Mouse (Mus musculus): ENCODE measurements around the gene Mdp1. TPM values are rescaled to one million over a fixed set of nuclear protein-coding genes. Genes with fewer than 3 reads are reported as not detected.
A peak's percentile ranks its signal among the peaks of the same experiment; 100 is the strongest.

Mdp1 gene
- polyA plus RNA-seq, 1 experiment from 2014 or later, result 27.5 TPM

GRCm38 (mm10) chr14:55671833-55672740 lies 11.8 kb upstream of the Mdp1 start, which contains the start of the genes Gmpr2 and Nedd8:
Gene Gmpr2, plus strand, starts transcription at chr14:55671941.
Gene Nedd8, minus strand, starts transcription at chr14:55672124.
- under 1% methylated on average over 38 of the region's 38 CpGs for WGBS (ENCODE audit: insufficient replicate concordance)
- H3K27me3 ChIP-seq (replicated peaks), result no peaks in the 10 kb centered on the region
- peaks cover 39% of the 10 kb centered on the region for H3K36me3 ChIP-seq
- peak within 1 kb of the TSS; percentile 83 for H3K4me2 ChIP-seq
- peak within 1 kb of the TSS; percentile 85 for H3K9ac ChIP-seq
- peak within 1 kb of the TSS; percentile 85 for H3K4me3 ChIP-seq
- H3K27ac ChIP-seq, result peak within 1 kb of the TSS; percentile 90
- peak; percentile 98 for ATAC-seq
- no peaks in the 10 kb centered on the region for H3K9me3 ChIP-seq (replicated peaks)
- peaks cover 38% of the 10 kb centered on the region for H3K4me1 ChIP-seq

- ATAC-seq, result peak; percentile 19
- peaks cover 38% of the 10 kb centered on the region for H3K4me1 ChIP-seq
- WGBS (ENCODE audit: insufficient replicate concordance), result 1% methylated on average over 12 of the region's 12 CpGs
These were observed 11.2 kb upstream of the Mdp1 start for GRCm38 (mm10) chr14:55671486-55671832.

GRCm38 (mm10) chr14:55660636-55661035 lies 328 bp upstream of the Mdp1 start:
- Histone ChIP-seq H3K4me3 (peak overlapping the region; percentile 69), H3K4me2 (peak overlapping the region; percentile 68), H3K9ac (peak overlapping the region; percentile 75; the same call in 1 of the 2 replicates), H3K4me1 (peaks cover 23% of the 10 kb centered on the region), H3K9me3 (replicated peaks) (no peaks in the 10 kb centered on the region), H3K27me3 (replicated peaks) (no peaks in the 10 kb centered on the region), H3K27ac (peak overlapping the region; percentile 70; the same call in 1 of the 2 replicates), H3K36me3 (peaks cover 45% of the 10 kb centered on the region)
- no peak for ATAC-seq
- 52% methylated on average over 2 of the region's 2 CpGs for WGBS (ENCODE audit: insufficient replicate concordance)

More at GRCm38 (mm10) chr14:55671486-55671832, 11.2 kb upstream of the Mdp1 start:
- Histone ChIP-seq H3K9ac (peak overlapping the region; percentile 85), H3K27me3 (replicated peaks) (no peaks in the 10 kb centered on the region), H3K4me2 (peak overlapping the region; percentile 83), H3K4me3 (peak overlapping the region; percentile 85), H3K27ac (peak overlapping the region; percentile 90), H3K9me3 (replicated peaks) (no peaks in the 10 kb centered on the region), H3K36me3 (peaks cover 37% of the 10 kb centered on the region)

- H3K4me2 ChIP-seq, result no peak overlapping the region
- peaks cover 23% of the 10 kb centered on the region for H3K4me1 ChIP-seq
- H3K4me3 ChIP-seq, result no peak overlapping the region
- WGBS (ENCODE audit: insufficient replicate concordance), result 88% methylated on average over 5 of the region's 5 CpGs
- H3K9me3 ChIP-seq (replicated peaks), result no peaks in the 10 kb centered on the region
- H3K36me3 ChIP-seq, result peaks cover 33% of the 10 kb centered on the region
- H3K9ac ChIP-seq, result no peak overlapping the region
- no peak overlapping the region for H3K27ac ChIP-seq
- ATAC-seq, result no peak
- H3K27me3 ChIP-seq (replicated peaks), result no peaks in the 10 kb centered on the region
These were observed 2.3 kb downstream of the Mdp1 start for GRCm38 (mm10) chr14:55658011-55658410.

- Histone ChIP-seq H3K27ac (no peak overlapping the region), H3K9me3 (replicated peaks) (no peaks in the 10 kb centered on the region), H3K4me1 (peaks cover 23% of the 10 kb centered on the region), H3K27me3 (replicated peaks) (no peaks in the 10 kb centered on the region; the same call in 1 of the 2 replicates), H3K4me3 (no peak overlapping the region), H3K36me3 (peaks cover 24% of the 10 kb centered on the region), H3K4me2 (no peak overlapping the region), H3K9ac (no peak overlapping the region)
- 72% methylated on average over 3 of the region's 3 CpGs for WGBS (ENCODE audit: insufficient replicate concordance)
- no peak for ATAC-seq
These were observed 3.4 kb downstream of the Mdp1 start for GRCm38 (mm10) chr14:55656935-55657334.

GRCm38 (mm10) chr14:55651528-55651927 lies 8.8 kb downstream of the Mdp1 start:
- Histone ChIP-seq H3K36me3 (peaks cover 8% of the 10 kb centered on the region), H3K9me3 (replicated peaks) (no peaks in the 10 kb centered on the region), H3K9ac (no peak overlapping the region), H3K27me3 (replicated peaks) (no peaks in the 10 kb centered on the region; the same call in none of the 2 replicates), H3K4me1 (peaks cover 2% of the 10 kb centered on the region), H3K27ac (no peak overlapping the region), H3K4me2 (no peak overlapping the region), H3K4me3 (no peak overlapping the region)
- ATAC-seq, result no peak
- 77% methylated on average over 7 of the region's 7 CpGs for WGBS (ENCODE audit: insufficient replicate concordance)

- Histone ChIP-seq H3K9me3 (replicated peaks) (no peaks in the 10 kb centered on the region), H3K27ac (no peak within 1 kb of the TSS), H3K4me2 (no peak within 1 kb of the TSS), H3K4me3 (no peak within 1 kb of the TSS), H3K27me3 (replicated peaks) (no peaks in the 10 kb centered on the region; the same call in none of the 2 replicates), H3K36me3 (peaks cover 17% of the 10 kb centered on the region), H3K4me1 (peaks cover 17% of the 10 kb centered on the region), H3K9ac (no peak within 1 kb of the TSS)
- WGBS (ENCODE audit: insufficient replicate concordance), result 76% methylated on average over 2 of the region's 2 CpGs
- no peak for ATAC-seq
These were observed 10.4 kb downstream of the Mdp1 start, which contains the start of gene Tssk4 for GRCm38 (mm10) chr14:55649884-55650283. Gene Tssk4, plus strand, starts transcription at chr14:55650184.

GRCm38 (mm10) chr14:55644261-55644888 lies 15.9 kb downstream of the Mdp1 start:
- Histone ChIP-seq H3K4me1 (peaks cover 42% of the 10 kb centered on the region), H3K4me3 (peak overlapping the region; percentile 94), H3K9me3 (replicated peaks) (no peaks in the 10 kb centered on the region), H3K27ac (peak overlapping the region; percentile 91), H3K4me2 (peak overlapping the region; percentile 94), H3K36me3 (peaks cover 42% of the 10 kb centered on the region), H3K27me3 (replicated peaks) (no peaks in the 10 kb centered on the region), H3K9ac (peak overlapping the region; percentile 89)
- WGBS (ENCODE audit: insufficient replicate concordance), result 22% methylated on average over 17 of the region's 17 CpGs
- no peak for ATAC-seq

- peak within 1 kb of the TSS; percentile 94 for H3K4me3 ChIP-seq
- WGBS (ENCODE audit: insufficient replicate concordance), result under 1% methylated on average over 89 of the region's 89 CpGs
These were observed 17.0 kb downstream of the Mdp1 start, which contains the start of gene Tm9sf1 for GRCm38 (mm10) chr14:55643060-55643907. Gene Tm9sf1, minus strand, starts transcription at chr14:55643806.

GRCm38 (mm10) chr14:55642679-55643059 lies 17.6 kb downstream of the Mdp1 start:
- H3K4me1 ChIP-seq, result peaks cover 42% of the 10 kb centered on the region
- H3K9ac ChIP-seq, result peak overlapping the region; percentile 89
- no peaks in the 10 kb centered on the region for H3K27me3 ChIP-seq (replicated peaks)
- peaks cover 59% of the 10 kb centered on the region for H3K36me3 ChIP-seq
- peak overlapping the region; percentile 94 for H3K4me3 ChIP-seq
- H3K4me2 ChIP-seq, result peak overlapping the region; percentile 94
- no peaks in the 10 kb centered on the region for H3K9me3 ChIP-seq (replicated peaks)
- peak overlapping the region; percentile 91 for H3K27ac ChIP-seq
- WGBS (ENCODE audit: insufficient replicate concordance), result 17% methylated on average over 8 of the region's 8 CpGs
- ATAC-seq, result peak; percentile 36; the same call in 1 of the 2 replicates

More at GRCm38 (mm10) chr14:55643060-55643907, 17.0 kb downstream of the Mdp1 start, which contains the start of gene Tm9sf1:
- H3K9ac ChIP-seq, result peak within 1 kb of the TSS; percentile 89
- peak within 1 kb of the TSS; percentile 91 for H3K27ac ChIP-seq
- peaks cover 42% of the 10 kb centered on the region for H3K4me1 ChIP-seq
- no peaks in the 10 kb centered on the region for H3K9me3 ChIP-seq (replicated peaks)
- peak within 1 kb of the TSS; percentile 94 for H3K4me2 ChIP-seq
- ATAC-seq, result peak; percentile 87
- H3K27me3 ChIP-seq (replicated peaks), result no peaks in the 10 kb centered on the region
- peaks cover 53% of the 10 kb centered on the region for H3K36me3 ChIP-seq

- 90% methylated on average over 13 of the region's 13 CpGs for WGBS (ENCODE audit: insufficient replicate concordance)
- Histone ChIP-seq H3K4me1 (peaks cover 40% of the 10 kb centered on the region), H3K4me2 (peak overlapping the region; percentile 6)
These were observed 19.0 kb downstream of the Mdp1 start for GRCm38 (mm10) chr14:55641291-55641690.

More at GRCm38 (mm10) chr14:55641291-55641690, 19.0 kb downstream of the Mdp1 start:
- Histone ChIP-seq H3K9me3 (replicated peaks) (no peaks in the 10 kb centered on the region), H3K9ac (no peak overlapping the region), H3K36me3 (peaks cover 62% of the 10 kb centered on the region), H3K27ac (no peak overlapping the region), H3K27me3 (replicated peaks) (no peaks in the 10 kb centered on the region), H3K4me3 (no peak overlapping the region)
- no peak for ATAC-seq
